Mouse (Mus musculus) MEL (cell line): ENCODE data around the gene Zp3.

ENCODE experiments used
- CTCF ChIP-seq, 3 experiments: IDR thresholded peaks in 2 of 3; conservative IDR thresholded peaks in 1 of 3; 2 replicates each; pipeline ENCODE4 v1.5.1; 2011 to 2012; ENCODE audit warnings: low read length in 3 of 3, low read depth in 2 of 3, mild to moderate bottlenecking in 2 of 3, improper control_type of control experiment in 1 of 3, inconsistent platforms in 1 of 3, mixed read lengths in 1 of 3, moderate library complexity in 1 of 3; ENCODE audit not compliant: control insufficient read depth in 1 of 3, insufficient read depth in 1 of 3, poor library complexity in 1 of 3, severe bottlenecking in 1 of 3
- EP300 ChIP-seq, 2 experiments: IDR thresholded peaks; 2 replicates each; pipeline ENCODE4 v1.6.1; 2011; ENCODE audit warnings: improper control_type of control experiment in 2 of 2, low read length in 2 of 2, low read depth in 1 of 2, mild to moderate bottlenecking in 1 of 2
- JUND ChIP-seq: IDR thresholded peaks from 2 replicates; pipeline ENCODE4 v1.6.1; 2011; ENCODE audit warnings: low read depth, mild to moderate bottlenecking, improper control_type of control experiment, low read length
- MAFK ChIP-seq: IDR thresholded peaks from 2 replicates; pipeline ENCODE4 v1.6.1; 2011; ENCODE audit warnings: low read depth, mild to moderate bottlenecking, low read length, improper control_type of control experiment, borderline replicate concordance
- MAZ ChIP-seq: IDR thresholded peaks from 2 replicates; pipeline ENCODE4 v1.6.1; 2012; ENCODE audit warnings: low read depth, mild to moderate bottlenecking, inconsistent platforms, low read length, improper control_type of control experiment
- POLR2A ChIP-seq, 2 experiments: IDR thresholded peaks; 2 replicates each; pipeline ENCODE4 v1.6.1; 2011 to 2012; ENCODE audit warnings: low read length in 2 of 2, mild to moderate bottlenecking in 2 of 2, control low read depth in 1 of 2, improper control_type of control experiment in 1 of 2, low read depth in 1 of 2, moderate library complexity in 1 of 2; ENCODE audit not compliant: control insufficient read depth in 1 of 2, insufficient read depth in 1 of 2, poor library complexity in 1 of 2
- UBTF ChIP-seq: IDR thresholded peaks from 2 replicates; pipeline ENCODE4 v1.6.1; 2012; ENCODE audit warnings: low read depth, mild to moderate bottlenecking, inconsistent platforms, low read length, improper control_type of control experiment, moderate library complexity, borderline replicate concordance; ENCODE audit not compliant: insufficient read depth
- ZC3H11A ChIP-seq: IDR thresholded peaks from 2 replicates; pipeline ENCODE4 v1.6.1; 2012; ENCODE audit warnings: low read depth, mild to moderate bottlenecking, inconsistent platforms, low read length, improper control_type of control experiment
- ZKSCAN1 ChIP-seq: IDR thresholded peaks from 2 replicates; pipeline ENCODE4 v1.6.1; 2012; ENCODE audit warnings: low read depth, mild to moderate bottlenecking, inconsistent platforms, low read length, improper control_type of control experiment, moderate library complexity

- no peak for TF ChIP-seq CTCF (IDR thresholded peaks at IDR 0.05 in 2 of 3, conservative IDR thresholded peaks at IDR 0.05 in 1 of 3; ENCODE audit: control insufficient read depth in 1 of 3, insufficient read depth in 1 of 3, low read depth in 2 of 3, low read length in 3 of 3, poor library complexity in 1 of 3, severe bottlenecking in 1 of 3)
- TF ChIP-seq POLR2A (IDR thresholded peaks at IDR 0.05; ENCODE audit: control insufficient read depth in 1 of 2, insufficient read depth in 1 of 2, low read depth in 1 of 2, low read length in 2 of 2, poor library complexity in 1 of 2) = no peak
- no peak for TF ChIP-seq EP300 (IDR thresholded peaks at IDR 0.05; ENCODE audit: low read depth in 1 of 2, low read length in 2 of 2)
- no peak for TF ChIP-seq MAFK
- TF ChIP-seq JUND = no peak
- no peak for TF ChIP-seq ZKSCAN1
- no peak for TF ChIP-seq ZC3H11A
- TF ChIP-seq MAZ = no peak
- no peak for TF ChIP-seq UBTF
Observed at GRCm38 (mm10) chr5:135979904-135980303, at the start of gene Zp3.
